ENCODE assay signal across 11 mouse cellular contexts in genomic region chr7:121941640-121942039, GRCm38 (mm10).
"Had no signal": no experiment of that assay in that cellular context is flagged by ENCODE, and none has a peak within 500 bp of the region (broad histone marks: within the 10 kb centered on the region; RNA-seq: fewer than 3 reads in every experiment).

No protein-coding gene starts in this region.

- H3K4me2 ChIP-seq: hindbrain, embryonic 13.5 days; intestine, embryonic 15.5 days; limb, embryonic 12.5 days; liver, embryonic 13.5 days; midbrain, embryonic 13.5 days had no signal

- ATAC-seq: hindbrain, postnatal 0 days; intestine, embryonic 15.5 days; liver, postnatal 0 days; midbrain, embryonic 13.5 days had no signal

- H3K9ac ChIP-seq: hindbrain, embryonic 13.5 days; intestine, embryonic 15.5 days; limb, embryonic 12.5 days; liver, embryonic 13.5 days; liver, postnatal 0 days; midbrain, embryonic 13.5 days had no signal

- H3K27ac ChIP-seq: hindbrain, embryonic 13.5 days; intestine, embryonic 15.5 days; layer of hippocampus, adult 2 months; limb, embryonic 12.5 days; liver, embryonic 13.5 days; midbrain, embryonic 13.5 days had no signal

- DNase-seq: liver; liver, embryonic 13.5 days; liver, postnatal 0 days; right cerebral cortex, postnatal 14 days; thymus, postnatal 36 days had no signal

- H3K27me3 ChIP-seq: hindbrain, embryonic 13.5 days; intestine, embryonic 15.5 days; limb, embryonic 12.5 days; liver, embryonic 13.5 days; midbrain, embryonic 13.5 days had no signal

- H3K4me3 ChIP-seq: hindbrain, embryonic 13.5 days; intestine, embryonic 15.5 days; layer of hippocampus, adult 2 months; limb, embryonic 12.5 days; liver, embryonic 13.5 days; midbrain, embryonic 13.5 days had no signal

- H3K9me3 ChIP-seq: hindbrain, embryonic 13.5 days; intestine, embryonic 15.5 days; limb, embryonic 12.5 days; liver, embryonic 13.5 days; midbrain, embryonic 13.5 days had no signal

- H3K4me1 ChIP-seq: intestine, embryonic 15.5 days; limb, embryonic 12.5 days had no signal
